Mouse (Mus musculus): Measurements from ENCODE around the gene Gse1.

The Gse1 gene

DNA sequence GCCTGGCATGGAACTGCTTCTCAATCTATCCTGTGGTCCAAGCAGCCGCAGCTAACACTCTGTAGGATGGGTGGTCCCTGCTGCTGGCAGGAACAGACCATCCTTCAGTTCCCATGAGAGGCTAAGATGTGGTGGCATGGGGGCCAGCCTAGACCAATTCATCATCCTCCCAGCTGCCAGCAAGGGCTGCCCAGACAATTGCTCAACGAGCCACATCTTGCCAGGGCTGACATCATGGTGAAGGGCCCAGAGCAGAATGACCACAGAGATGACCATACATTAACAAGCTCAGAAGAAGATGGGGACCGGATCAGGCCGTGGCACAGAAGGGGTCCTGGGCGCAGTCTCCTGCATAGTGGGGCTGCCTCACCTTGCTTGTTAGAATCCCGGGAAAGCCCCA lies 382.6 kb downstream of the Gse1 start:
- in situ Hi-C loops (cut with MboI, MseI) = no loop called here

DNA sequence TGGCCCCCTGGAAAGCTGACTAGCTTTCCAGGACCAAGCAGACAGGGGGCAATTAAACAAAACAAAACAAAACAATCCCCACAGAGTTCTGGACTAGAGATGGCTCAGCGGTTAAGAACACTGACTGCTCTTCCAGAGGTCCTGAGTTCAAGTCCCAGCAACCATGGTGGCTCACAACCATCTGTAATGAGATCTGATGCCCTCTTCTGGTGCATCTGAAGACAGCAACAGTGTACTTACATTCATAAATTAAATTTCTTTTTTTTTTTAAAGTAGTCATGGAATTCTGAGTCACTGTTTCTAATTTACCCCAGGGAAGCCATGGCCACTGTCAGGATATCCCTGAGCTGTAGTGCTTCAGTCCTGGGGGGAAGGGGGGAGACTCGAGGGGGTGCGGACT lies 386.2 kb downstream of the Gse1 start:
- in situ Hi-C loops (cut with MboI, MseI) = no loop called here

DNA sequence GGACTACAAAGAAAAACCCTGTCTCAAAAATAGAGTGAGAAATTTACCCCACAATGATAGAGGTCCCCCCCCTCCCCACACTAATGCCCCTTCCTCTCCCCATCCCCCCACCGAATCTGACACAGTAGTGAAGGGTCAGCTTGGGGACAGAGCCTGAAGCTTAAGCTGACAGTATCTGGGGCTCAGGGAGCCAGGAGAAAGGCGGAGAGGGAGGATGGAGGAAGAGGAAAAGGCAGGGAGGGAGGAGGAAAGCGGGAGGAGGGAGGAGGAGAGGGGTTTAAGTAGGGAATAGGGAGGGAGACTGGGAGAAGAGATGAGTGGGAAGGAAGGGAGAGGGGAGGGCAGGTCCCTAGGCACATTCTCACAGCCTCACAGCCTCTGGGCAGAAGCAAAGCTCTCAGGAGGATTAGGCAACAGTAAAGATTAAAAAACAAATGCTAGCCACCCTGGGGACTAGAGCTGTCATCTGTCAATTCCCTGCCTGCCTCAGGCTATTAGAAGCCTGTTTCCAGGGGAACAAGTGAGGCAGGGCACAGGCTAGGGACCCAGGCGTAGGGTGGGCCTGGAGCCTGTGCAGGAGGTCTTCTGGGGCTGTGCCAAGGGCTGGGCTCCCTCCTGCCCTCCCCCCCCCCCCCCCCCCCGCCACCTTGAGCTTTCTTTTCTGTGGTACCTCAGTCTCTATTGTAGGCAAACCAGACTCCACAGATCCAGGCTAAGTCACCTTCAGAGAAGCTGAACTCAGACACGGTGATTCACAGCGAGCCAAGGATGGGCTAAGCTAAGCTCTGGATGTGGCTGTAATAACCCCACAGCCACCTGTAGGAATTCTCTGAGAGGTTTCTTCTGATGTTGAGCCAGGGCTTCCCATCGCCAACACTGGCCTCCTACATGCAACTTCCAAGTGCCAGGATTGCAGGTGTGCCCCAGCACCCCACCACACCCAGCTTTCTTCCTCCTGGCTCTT lies 388.7 kb downstream of the Gse1 start:
- in situ Hi-C loops (cut with MboI, MseI) = no loop called here

DNA sequence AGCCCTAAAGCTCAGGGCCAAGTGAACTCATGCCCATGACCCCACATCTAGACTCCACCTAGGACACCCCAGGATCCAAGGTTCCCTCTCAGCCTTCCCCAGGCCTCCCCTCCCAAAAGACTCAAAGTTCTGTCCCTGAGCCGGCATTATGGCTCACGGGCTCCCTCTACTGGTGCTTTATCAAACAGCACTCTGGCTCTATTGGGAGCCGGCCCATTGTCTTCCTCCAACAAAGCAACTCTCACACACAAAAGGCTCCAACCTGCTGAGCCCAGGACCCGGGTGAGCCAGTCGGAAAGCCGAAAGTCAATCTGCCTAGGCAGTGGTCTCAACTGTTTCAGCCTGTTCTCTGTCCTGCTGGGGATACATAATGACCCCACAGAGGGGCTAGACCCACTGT lies 389.9 kb downstream of the Gse1 start:
- in situ Hi-C loops (cut with MboI, MseI) = no loop called here

DNA sequence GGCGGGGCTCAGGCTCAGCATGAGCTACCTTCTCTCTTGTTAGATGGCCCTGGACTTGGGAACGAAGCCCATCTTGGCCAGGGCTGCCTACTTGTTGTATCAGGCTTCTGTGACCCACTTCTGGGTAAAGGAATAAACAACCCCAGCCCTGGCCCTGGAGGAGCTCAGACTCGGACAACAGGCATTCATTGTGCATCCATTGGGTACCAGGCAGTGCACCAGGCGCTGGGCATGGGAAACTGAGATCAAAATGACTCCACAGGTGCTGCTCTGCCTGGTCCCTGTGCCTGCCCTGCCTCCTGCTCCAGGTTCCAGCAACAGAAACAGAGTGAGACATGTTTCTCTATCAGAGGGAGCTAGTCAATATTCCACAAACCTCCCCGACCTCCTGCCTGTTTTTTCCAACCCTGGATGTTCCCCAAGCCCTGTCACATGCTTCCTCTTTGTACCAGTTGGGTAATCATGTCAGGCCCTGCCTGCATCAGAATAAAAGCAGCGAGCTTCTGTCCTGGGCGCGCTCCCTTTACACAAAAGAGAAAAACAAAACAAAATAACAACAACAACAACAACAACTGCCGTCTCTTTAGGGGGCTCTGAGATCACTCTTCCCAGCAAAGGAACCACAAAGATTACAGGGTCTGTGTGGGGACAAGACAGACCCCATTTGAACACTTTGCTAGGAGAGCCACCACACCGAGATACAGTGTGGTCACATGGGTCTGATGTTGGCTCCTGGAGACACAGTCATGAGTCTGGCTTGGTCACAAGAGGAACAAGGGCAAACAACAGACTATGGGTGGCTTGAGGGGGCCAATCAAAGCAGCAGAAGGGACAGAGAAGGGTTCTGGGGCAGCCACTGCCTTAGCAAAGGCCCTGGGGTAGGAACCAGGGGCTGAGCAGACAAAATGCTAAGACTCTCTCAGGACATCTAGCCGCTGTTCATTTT lies 391.3 kb downstream of the Gse1 start:
- in situ Hi-C loops (cut with MboI, MseI) = no loop called here

DNA sequence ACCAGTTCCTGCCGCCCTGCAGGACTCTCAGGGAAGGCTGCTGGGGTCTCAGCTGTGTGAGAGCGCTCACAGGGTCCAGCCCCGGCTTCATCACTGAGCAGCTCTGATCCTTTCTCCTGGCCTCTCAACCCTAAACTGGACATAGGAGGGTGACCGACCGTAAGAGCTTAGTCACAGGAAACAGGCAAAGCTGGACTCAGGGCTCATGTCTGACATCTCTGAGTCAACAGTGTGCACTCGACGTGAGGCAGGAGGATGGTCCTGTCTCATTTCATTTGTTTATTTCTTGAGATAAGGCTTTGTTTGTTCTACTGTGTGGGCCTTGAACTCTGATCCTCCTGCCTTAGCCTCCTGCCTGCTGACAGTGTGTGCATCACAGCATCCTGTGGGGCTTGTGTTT lies 392.2 kb downstream of the Gse1 start:
- in situ Hi-C loops (cut with MboI, MseI) = no loop called here

DNA sequence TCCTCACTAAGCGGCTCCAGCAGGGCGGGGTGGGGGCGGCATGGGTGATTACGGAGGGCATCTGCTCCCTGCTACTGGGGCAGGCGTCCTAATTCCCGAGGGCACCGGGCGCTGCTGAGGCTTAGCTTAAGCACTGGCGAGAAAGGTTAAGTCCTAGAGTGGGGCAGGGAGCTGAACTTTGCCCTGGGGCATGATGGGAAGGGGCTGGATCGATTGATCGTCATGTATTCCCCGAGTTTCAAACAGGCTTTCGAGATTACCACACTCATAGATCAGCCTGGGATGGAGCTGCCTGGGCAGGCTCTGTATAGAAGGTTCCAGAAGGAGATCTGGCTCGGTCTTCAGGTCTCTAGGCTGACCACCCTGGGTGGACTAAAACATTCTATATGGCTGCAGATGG lies 393.9 kb downstream of the Gse1 start:
- in situ Hi-C loops (cut with MboI, MseI) = no loop called here

DNA sequence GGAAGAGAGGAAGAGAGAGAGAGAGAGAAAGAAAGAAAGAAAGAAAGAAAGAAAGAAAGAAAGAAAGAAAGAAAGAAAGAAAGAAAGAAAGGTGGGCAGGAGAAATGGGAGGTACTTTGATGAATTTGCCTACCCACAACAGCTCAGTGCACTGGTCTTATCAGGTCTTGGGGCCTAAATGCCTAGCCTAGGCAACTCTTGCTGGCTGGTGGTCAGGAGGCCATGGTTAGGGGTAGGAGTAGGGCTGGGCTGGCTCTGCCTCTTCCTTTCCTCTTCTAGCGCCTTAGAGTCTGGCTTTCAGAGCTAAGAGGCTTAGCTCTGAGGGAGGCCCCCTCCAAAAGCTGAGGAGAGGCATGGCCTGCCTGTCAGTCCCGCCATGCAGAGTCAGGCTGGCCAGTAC lies 395.4 kb downstream of the Gse1 start:
- in situ Hi-C loops (cut with MboI, MseI) = no loop called here

DNA sequence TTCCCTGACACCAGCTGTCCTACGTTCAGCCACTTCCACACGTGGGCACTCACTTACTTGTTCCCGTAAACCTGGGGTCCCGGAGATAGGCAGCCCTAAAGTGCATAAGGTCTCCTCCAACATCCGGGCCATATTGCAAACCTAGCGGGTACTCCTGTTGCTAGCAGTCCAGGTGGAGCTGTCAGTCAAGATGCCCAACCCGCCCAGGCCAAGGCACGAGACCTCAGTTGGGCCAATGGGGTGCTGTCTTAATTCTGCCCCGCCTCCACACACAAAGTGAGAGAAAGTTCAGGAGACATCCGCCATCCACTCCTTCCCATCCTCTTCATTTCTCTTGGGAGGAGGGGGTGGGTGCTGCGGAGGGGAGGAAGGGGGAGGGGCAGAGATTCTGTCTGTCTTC lies 398.2 kb downstream of the Gse1 start:
- in situ Hi-C loops (cut with MboI, MseI) = loop anchor here (25.0 kb wide), 1 partner anchor 461 kb away; the partner anchor contains the start of gene Foxf1

DNA sequence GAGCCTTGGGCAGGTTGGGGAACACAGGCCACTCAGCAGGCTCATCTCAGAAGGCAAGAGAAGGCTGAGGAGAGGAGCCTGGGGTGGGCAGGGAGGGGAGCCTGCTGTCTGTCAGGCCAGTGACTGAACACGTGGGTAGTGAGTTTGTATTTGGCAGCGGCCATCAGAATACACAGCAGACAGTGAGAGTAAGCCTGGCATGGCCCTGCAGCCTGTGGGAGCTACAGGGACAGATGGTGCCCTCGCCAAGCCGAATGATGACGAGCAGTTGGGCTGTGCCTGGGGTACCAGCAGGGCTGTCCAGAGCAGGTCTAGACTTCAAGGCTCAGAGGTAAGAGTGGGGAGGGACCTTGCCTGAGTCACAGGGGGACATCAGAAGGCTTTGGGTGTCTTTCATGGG lies 399.0 kb downstream of the Gse1 start:
- in situ Hi-C loops (cut with MboI, MseI) = loop anchor here (25.0 kb wide), 1 partner anchor 460 kb away; the partner anchor contains the start of gene Foxf1

DNA sequence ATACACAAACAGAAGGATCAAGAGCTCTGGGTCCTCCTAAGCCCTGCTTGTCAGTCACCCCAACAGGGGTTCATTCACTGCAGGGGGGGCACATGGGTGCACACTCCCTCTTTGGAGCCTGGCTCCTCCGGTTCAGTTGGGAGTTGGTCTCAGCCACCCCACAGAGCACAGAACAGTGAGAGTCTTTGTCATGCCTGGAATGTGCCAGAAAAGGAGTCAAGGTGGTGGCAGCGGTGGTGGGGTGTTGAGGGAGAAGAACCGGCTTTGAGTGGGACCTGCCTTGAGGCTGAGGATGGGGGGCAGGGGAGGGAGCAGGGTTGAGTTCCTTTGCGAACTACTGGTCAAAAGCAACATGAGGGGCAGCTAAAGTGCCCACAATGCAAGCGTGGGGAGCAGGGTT lies 401.8 kb downstream of the Gse1 start:
- in situ Hi-C loops (cut with MboI, MseI) = loop anchor here (25.0 kb wide), 1 partner anchor 457 kb away; the partner anchor contains the start of gene Foxf1

DNA sequence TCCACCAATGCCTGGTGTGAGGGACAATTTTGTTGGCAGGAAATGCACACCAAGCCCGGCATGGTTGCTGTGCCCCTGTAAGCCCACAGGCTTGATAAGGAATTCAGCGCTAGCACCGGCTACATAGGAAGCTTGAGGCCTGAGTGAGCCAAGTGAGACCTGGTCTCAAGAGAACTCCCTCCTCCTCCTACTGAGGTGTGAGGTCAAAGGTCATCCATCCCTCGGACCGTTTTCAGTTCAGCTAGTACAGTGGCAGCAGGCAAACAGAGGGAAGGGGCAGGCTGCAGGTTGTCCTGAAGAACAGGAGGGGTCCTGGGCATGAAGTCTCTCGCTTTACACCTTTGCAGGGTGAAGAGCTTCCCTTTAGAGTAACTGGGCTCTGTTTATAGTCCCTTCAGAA lies 402.6 kb downstream of the Gse1 start:
- in situ Hi-C loops (cut with MboI, MseI) = loop anchor here (25.0 kb wide), 1 partner anchor 456 kb away; the partner anchor contains the start of gene Foxf1
